Mouse (Mus musculus) spleen, adult 2 months (tissue): ENCODE results near the gene Ncoa1. TPM values are rescaled to one million over a fixed set of nuclear protein-coding genes. Genes with fewer than 3 reads are reported as not detected.

Experiments used
- DNase-seq, 2 experiments: peaks; one replicate each; pipeline versions ENCODE4 v3.0.0 to v3.0.0-alpha.2; 2012 to 2021; ENCODE audit warnings: low spot score in 2 of 2, low read depth in 1 of 2
- H3K27ac ChIP-seq: fragments of 200-500 bp; 2 replicates; pipeline ENCODE4 v1.5.1; 2012; ENCODE audit warnings: low read length, inconsistent platforms; ENCODE audit not compliant: insufficient read depth
- H3K27me3 ChIP-seq: fragments of 200-500 bp; 2 replicates; pipeline ENCODE4 v1.6.1; 2012; ENCODE audit warnings: mild to moderate bottlenecking, moderate library complexity, low read length, inconsistent platforms; ENCODE audit not compliant: control insufficient read depth, insufficient read depth
- H3K36me3 ChIP-seq: fragments of 200-500 bp; 2 replicates; pipeline ENCODE4 v1.6.1; 2012; ENCODE audit warnings: mild to moderate bottlenecking, low read length, inconsistent platforms; ENCODE audit not compliant: control insufficient read depth, insufficient read depth
- H3K4me1 ChIP-seq: fragments of 200-500 bp; 2 replicates; pipeline ENCODE4 v1.6.1; 2011; ENCODE audit warnings: inconsistent platforms; ENCODE audit not compliant: control insufficient read depth, insufficient read depth, insufficient read length
- H3K4me3 ChIP-seq: fragments of 200-500 bp; 2 replicates; pipeline ENCODE4 v1.5.1; 2011; ENCODE audit warnings: mild to moderate bottlenecking, inconsistent platforms; ENCODE audit not compliant: insufficient read depth, insufficient read length; ENCODE audit errors: extremely low read depth
- CTCF ChIP-seq: fragments of 200-500 bp; IDR thresholded peaks from 2 replicates; pipeline ENCODE4 v1.5.1; 2011; ENCODE audit warnings: mild to moderate bottlenecking, inconsistent platforms; ENCODE audit not compliant: insufficient read depth, insufficient read length, insufficient replicate concordance; ENCODE audit errors: extremely low read depth
- POLR2A ChIP-seq: fragments of 200-500 bp; IDR thresholded peaks from 2 replicates; pipeline ENCODE4 v1.6.1; 2011; ENCODE audit warnings: low read depth, low read length, inconsistent platforms
- WGBS: fragments of 180-500 bp; shearing (Covaris S2); methylation state at CpG from one replicate; pipeline ENCODE4 v1.1.7; 2018; 5-methylcytosine and 5-hydroxymethylcytosine counted together
- polyA plus RNA-seq: library from polyadenylated mRNA; depleted of rRNA; stranded (reverse); fragments of >200 nt; gene quantifications from 2 replicates; pipeline ENCODE4 v1.2.3, GENCODE M21; 2012

Ncoa1 gene
- polyA plus RNA-seq, 1 experiment, result 14.7 TPM

GRCm38 (mm10) chr12:4390721-4391120 is 86.3 kb downstream of the Ncoa1 start:
- no peak for DNase-seq
- no peaks in the 10 kb centered on the region for H3K27me3 ChIP-seq
- 83% methylated on average over 5 of the region's 5 CpGs for WGBS
- H3K27ac ChIP-seq, result no peak overlapping the region
- no peak overlapping the region for H3K4me3 ChIP-seq
- TF ChIP-seq POLR2A, result no peak
- TF ChIP-seq CTCF, result no peak
- H3K4me1 ChIP-seq, result no peaks in the 10 kb centered on the region; the same call in 1 of the 2 replicates
- H3K36me3 ChIP-seq, result no peaks in the 10 kb centered on the region

GRCm38 (mm10) chr12:4386077-4386719 is 90.8 kb downstream of the Ncoa1 start:
- Histone ChIP-seq H3K4me3 (no peak overlapping the region), H3K27me3 (no peaks in the 10 kb centered on the region), H3K4me1 (no peaks in the 10 kb centered on the region; the same call in 1 of the 2 replicates), H3K27ac (no peak overlapping the region), H3K36me3 (no peaks in the 10 kb centered on the region)
- DNase-seq, result no peak
- TF ChIP-seq POLR2A, result no peak
- no peak for TF ChIP-seq CTCF
- 90% methylated on average over 3 of the region's 3 CpGs for WGBS

- TF ChIP-seq CTCF (no peak), POLR2A (no peak)
- Histone ChIP-seq H3K27me3 (no peaks in the 10 kb centered on the region), H3K27ac (no peak overlapping the region), H3K4me1 (no peaks in the 10 kb centered on the region), H3K4me3 (no peak overlapping the region), H3K36me3 (no peaks in the 10 kb centered on the region; the same call in 1 of the 2 replicates)
- DNase-seq, result no peak
- WGBS, result 93% methylated on average over 3 of the region's 3 CpGs
Measured at GRCm38 (mm10) chr12:4383061-4383460, 93.9 kb downstream of the Ncoa1 start.

GRCm38 (mm10) chr12:4379298-4379957 is 97.6 kb downstream of the Ncoa1 start:
- Histone ChIP-seq H3K27ac (no peak overlapping the region), H3K4me1 (no peaks in the 10 kb centered on the region), H3K27me3 (no peaks in the 10 kb centered on the region), H3K4me3 (no peak overlapping the region), H3K36me3 (no peaks in the 10 kb centered on the region; the same call in 1 of the 2 replicates)
- no peak for TF ChIP-seq CTCF
- no peak for TF ChIP-seq POLR2A
- DNase-seq, result no peak
- WGBS, result 76% methylated on average over 7 of the region's 7 CpGs

- WGBS, result 94% methylated on average over 4 of the region's 4 CpGs
- TF ChIP-seq CTCF (no peak), POLR2A (no peak)
- Histone ChIP-seq H3K27me3 (no peaks in the 10 kb centered on the region), H3K27ac (no peak overlapping the region), H3K4me3 (no peak overlapping the region), H3K4me1 (no peaks in the 10 kb centered on the region), H3K36me3 (no peaks in the 10 kb centered on the region; the same call in 1 of the 2 replicates)
- no peak for DNase-seq
Measured at GRCm38 (mm10) chr12:4376475-4376874, 100.5 kb downstream of the Ncoa1 start.

- Histone ChIP-seq H3K36me3 (no peaks in the 10 kb centered on the region), H3K4me3 (no peak overlapping the region), H3K4me1 (no peaks in the 10 kb centered on the region), H3K27me3 (no peaks in the 10 kb centered on the region), H3K27ac (no peak overlapping the region)
- 91% methylated on average over 6 of the region's 6 CpGs for WGBS
- DNase-seq, result no peak
- no peak for TF ChIP-seq POLR2A
- no peak for TF ChIP-seq CTCF
Measured at GRCm38 (mm10) chr12:4374816-4375493, 102.0 kb downstream of the Ncoa1 start.
